Mouse (Mus musculus): ENCODE data around the gene Taf15. TPM values are rescaled to one million over a fixed set of nuclear protein-coding genes. Genes with fewer than 3 reads are reported as not detected.
A peak's percentile ranks its signal among the peaks of the same experiment; 100 is the strongest.

Taf15 gene
- total and polyA plus RNA-seq, 3 experiments, result 9.1 to 39.6 (median 34.2) TPM

DNA sequence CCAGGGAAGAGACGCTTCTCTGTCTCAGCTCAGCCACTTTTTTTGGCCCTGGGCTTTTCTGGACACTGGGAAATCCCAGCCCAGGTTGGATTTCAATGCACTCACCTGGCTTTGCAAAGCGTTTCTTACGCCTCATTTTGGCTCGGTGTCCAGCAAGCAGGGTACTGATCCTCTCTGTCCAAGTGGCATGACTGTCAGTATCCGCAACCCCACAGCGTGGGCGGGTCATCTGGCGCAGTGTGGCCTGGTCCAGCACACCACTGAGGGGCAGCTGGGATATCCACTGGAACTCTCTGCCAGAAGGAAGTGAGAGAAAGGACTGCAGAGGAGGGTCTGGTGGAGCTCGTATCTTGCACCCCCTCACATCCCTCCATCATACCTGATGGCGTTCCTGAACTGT lies 21.6 kb upstream of the Taf15 start:
- H3K27me3 ChIP-seq (ENCODE audit: control insufficient read depth, insufficient read depth, low read length), result no peaks in the 10 kb centered on the region
- H3K27ac ChIP-seq, result no peak overlapping the region
- intact Hi-C loops (cut with DNase I), result no loop called here
- no peak overlapping the region for H3K4me3 ChIP-seq
- no peak for DNase-seq
- 95% methylated on average over 10 of the region's 10 CpGs for WGBS
- TF ChIP-seq CTCF (IDR thresholded peaks at IDR 0.05) (no peak), EP300 (IDR thresholded peaks at IDR 0.05; ENCODE audit: insufficient read depth, low read depth, low read length) (no peak), POLR2A (IDR thresholded peaks at IDR 0.05; ENCODE audit: insufficient read depth, low read depth, low read length) (no peak)
- H3K4me1 ChIP-seq (ENCODE audit: control insufficient read depth, insufficient read depth, low read length), result peaks cover 31% of the 10 kb centered on the region
- no peak overlapping the region for H3K9ac ChIP-seq (ENCODE audit: low read depth, low read length)
- no peaks in the 10 kb centered on the region for H3K79me2 ChIP-seq (replicated peaks; ENCODE audit: control insufficient read depth, insufficient read depth, low read length)
- peaks cover 3% of the 10 kb centered on the region; the same call in 1 of the 2 replicates for H3K36me3 ChIP-seq (ENCODE audit: control insufficient read depth, insufficient read depth, low read length)

DNA sequence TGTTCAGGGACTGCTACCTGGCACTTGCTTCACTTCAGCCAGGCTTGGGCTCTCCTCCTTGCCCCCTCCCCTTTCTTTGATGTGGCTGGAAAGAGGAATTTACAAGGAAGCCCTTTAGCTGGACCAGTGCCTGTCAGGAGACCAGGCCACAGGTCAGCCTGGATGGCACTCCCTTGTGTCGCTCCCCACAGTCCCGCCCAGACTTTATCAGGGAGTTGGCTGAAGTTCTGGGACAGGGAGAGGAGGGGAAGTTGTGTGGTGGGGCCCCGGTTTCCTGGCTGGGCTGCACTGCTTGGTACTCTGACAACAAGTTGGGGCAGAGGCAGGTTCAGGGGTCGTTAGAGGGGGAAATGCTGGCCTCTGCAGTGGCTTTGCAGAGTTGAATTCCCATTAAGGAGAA lies 18.3 kb upstream of the Taf15 start:
- Histone ChIP-seq H3K9ac (ENCODE audit: low read depth, low read length) (no peak overlapping the region; the same call in 1 of the 2 replicates), H3K27ac (peak overlapping the region; percentile 30; the same call in 1 of the 2 replicates), H3K36me3 (ENCODE audit: control insufficient read depth, insufficient read depth, low read length) (peaks cover 3% of the 10 kb centered on the region; the same call in 1 of the 2 replicates), H3K79me2 (replicated peaks; ENCODE audit: control insufficient read depth, insufficient read depth, low read length) (no peaks in the 10 kb centered on the region), H3K4me3 (no peak overlapping the region), H3K4me1 (ENCODE audit: control insufficient read depth, insufficient read depth, low read length) (peaks cover 15% of the 10 kb centered on the region), H3K27me3 (ENCODE audit: control insufficient read depth, insufficient read depth, low read length) (no peaks in the 10 kb centered on the region)
- TF ChIP-seq EP300 (IDR thresholded peaks at IDR 0.05; ENCODE audit: insufficient read depth, low read depth, low read length) (no peak), POLR2A (IDR thresholded peaks at IDR 0.05; ENCODE audit: insufficient read depth, low read depth, low read length) (no peak), CTCF (IDR thresholded peaks at IDR 0.05) (no peak)
- 4% methylated on average over 4 of the region's 4 CpGs for WGBS
- intact Hi-C loops (cut with DNase I), result no loop called here
- DNase-seq, result peak; percentile 55 to 60

DNA sequence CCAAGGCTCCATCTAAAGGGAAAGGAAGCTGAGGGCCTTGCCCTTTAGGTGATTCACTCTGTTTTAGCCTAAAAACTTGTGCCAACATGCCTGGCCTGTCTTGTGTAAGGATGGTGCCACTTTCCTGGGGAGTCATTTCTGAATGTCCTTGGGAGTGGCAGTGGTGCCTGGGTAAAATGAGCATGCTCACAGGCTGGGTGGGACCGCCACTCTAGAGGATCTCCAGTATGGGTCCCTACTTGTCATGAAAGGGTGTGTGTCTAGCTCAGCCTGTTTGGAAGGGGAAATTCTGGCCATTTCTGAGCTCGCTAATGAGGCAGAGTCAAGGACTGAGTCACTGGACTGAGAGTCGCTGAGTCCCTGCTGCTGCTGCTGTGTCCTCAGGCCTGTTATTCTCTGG lies 17.3 kb upstream of the Taf15 start:
- H3K4me3 ChIP-seq, result no peak overlapping the region
- 62% methylated on average over 3 of the region's 3 CpGs for WGBS
- DNase-seq, result no peak
- H3K27ac ChIP-seq, result peak overlapping the region; percentile 20; the same call in 1 of the 2 replicates
- intact Hi-C loops (cut with DNase I), result no loop called here
- H3K27me3 ChIP-seq (ENCODE audit: control insufficient read depth, insufficient read depth, low read length), result no peaks in the 10 kb centered on the region
- H3K4me1 ChIP-seq (ENCODE audit: control insufficient read depth, insufficient read depth, low read length), result peaks cover 15% of the 10 kb centered on the region
- H3K79me2 ChIP-seq (replicated peaks; ENCODE audit: control insufficient read depth, insufficient read depth, low read length), result no peaks in the 10 kb centered on the region
- no peak for TF ChIP-seq CTCF (IDR thresholded peaks at IDR 0.05)
- no peak for TF ChIP-seq EP300 (IDR thresholded peaks at IDR 0.05; ENCODE audit: insufficient read depth, low read depth, low read length)
- TF ChIP-seq POLR2A (IDR thresholded peaks at IDR 0.05; ENCODE audit: insufficient read depth, low read depth, low read length), result no peak
- H3K9ac ChIP-seq (ENCODE audit: low read depth, low read length), result no peak overlapping the region
- peaks cover 3% of the 10 kb centered on the region; the same call in 1 of the 2 replicates for H3K36me3 ChIP-seq (ENCODE audit: control insufficient read depth, insufficient read depth, low read length)

DNA sequence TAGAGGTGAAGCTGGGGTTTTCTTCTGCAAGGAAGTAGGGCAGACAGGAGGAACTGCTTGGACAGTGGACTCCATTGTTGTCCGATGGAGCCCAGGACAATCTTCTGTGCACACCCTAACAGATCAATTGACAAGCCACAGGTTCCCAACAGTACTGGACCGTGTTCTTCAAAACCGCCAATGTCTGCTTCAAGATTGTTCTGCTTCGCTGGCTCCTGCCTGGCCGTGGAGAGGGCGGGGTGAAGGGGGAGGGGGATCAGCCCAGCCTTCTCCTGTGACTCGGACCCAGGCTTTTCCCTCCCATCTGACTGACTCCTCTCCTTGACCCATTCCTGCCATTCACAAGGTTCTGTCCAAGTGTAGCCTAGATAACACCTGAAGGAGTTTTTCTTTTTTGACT lies 15.6 kb upstream of the Taf15 start:
- no peak for DNase-seq
- Histone ChIP-seq H3K27ac (no peak overlapping the region; the same call in 1 of the 2 replicates), H3K36me3 (ENCODE audit: control insufficient read depth, insufficient read depth, low read length) (peaks cover 3% of the 10 kb centered on the region; the same call in 1 of the 2 replicates), H3K79me2 (replicated peaks; ENCODE audit: control insufficient read depth, insufficient read depth, low read length) (no peaks in the 10 kb centered on the region), H3K4me3 (no peak overlapping the region), H3K4me1 (ENCODE audit: control insufficient read depth, insufficient read depth, low read length) (peaks cover 17% of the 10 kb centered on the region), H3K9ac (ENCODE audit: low read depth, low read length) (no peak overlapping the region), H3K27me3 (ENCODE audit: control insufficient read depth, insufficient read depth, low read length) (no peaks in the 10 kb centered on the region)
- whole genome bisulfite sequencing, result 75% methylated on average over 7 of the region's 7 CpGs
- intact Hi-C loops (cut with DNase I), result no loop called here
- TF ChIP-seq EP300 (IDR thresholded peaks at IDR 0.05; ENCODE audit: insufficient read depth, low read depth, low read length), result no peak
- TF ChIP-seq CTCF (IDR thresholded peaks at IDR 0.05), result no peak
- TF ChIP-seq POLR2A (IDR thresholded peaks at IDR 0.05; ENCODE audit: insufficient read depth, low read depth, low read length), result no peak

DNA sequence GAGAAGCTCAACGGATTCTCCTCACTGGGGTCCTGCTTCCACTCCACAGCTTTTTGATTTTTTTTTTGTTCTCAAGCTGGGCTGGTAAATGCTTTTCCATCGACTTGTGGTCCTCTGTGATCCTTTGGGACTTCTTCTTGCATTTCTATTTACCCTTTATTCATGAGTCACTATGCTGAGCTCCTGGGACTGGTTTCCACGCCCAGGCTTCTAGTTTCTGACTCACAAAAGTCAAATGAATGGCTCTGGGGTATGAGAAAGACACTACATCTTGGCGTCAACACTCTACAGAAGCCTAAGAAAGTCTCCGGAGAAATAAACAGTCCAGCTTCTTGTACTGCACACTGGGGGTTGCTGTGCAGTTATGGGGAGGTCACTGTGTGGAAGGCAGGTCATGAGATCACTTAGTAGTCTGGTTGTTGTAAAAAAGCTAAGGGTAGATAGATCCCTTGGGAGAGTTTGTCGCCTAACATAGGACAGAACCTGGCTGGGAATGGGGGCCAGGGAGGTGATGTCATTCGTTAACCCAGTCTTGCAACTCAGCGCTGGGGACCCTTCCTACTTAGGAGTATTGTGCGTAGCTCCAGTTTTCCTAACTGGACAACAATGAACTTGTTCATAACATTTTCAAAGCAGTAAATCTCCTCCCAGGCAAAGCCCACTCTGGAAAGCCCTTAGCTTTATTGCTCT lies 14.8 kb upstream of the Taf15 start:
- Histone ChIP-seq H3K4me3 (no peak overlapping the region), H3K9ac (ENCODE audit: low read depth, low read length) (no peak overlapping the region), H3K27ac (peak overlapping the region; percentile 33), H3K79me2 (replicated peaks; ENCODE audit: control insufficient read depth, insufficient read depth, low read length) (peaks cover 3% of the 10 kb centered on the region; the same call in 1 of the 2 replicates), H3K27me3 (ENCODE audit: control insufficient read depth, insufficient read depth, low read length) (no peaks in the 10 kb centered on the region), H3K4me1 (ENCODE audit: control insufficient read depth, insufficient read depth, low read length) (peaks cover 18% of the 10 kb centered on the region), H3K36me3 (ENCODE audit: control insufficient read depth, insufficient read depth, low read length) (peaks cover 3% of the 10 kb centered on the region; the same call in 1 of the 2 replicates)
- WGBS, result 59% methylated on average over 9 of the region's 9 CpGs
- intact Hi-C loops (cut with DNase I), result no loop called here
- TF ChIP-seq CTCF (IDR thresholded peaks at IDR 0.05) (no peak), EP300 (IDR thresholded peaks at IDR 0.05; ENCODE audit: insufficient read depth, low read depth, low read length) (no peak), POLR2A (IDR thresholded peaks at IDR 0.05; ENCODE audit: insufficient read depth, low read depth, low read length) (no peak)
- DNase-seq, result peak in 1 of 2 experiments; percentile 24

DNA sequence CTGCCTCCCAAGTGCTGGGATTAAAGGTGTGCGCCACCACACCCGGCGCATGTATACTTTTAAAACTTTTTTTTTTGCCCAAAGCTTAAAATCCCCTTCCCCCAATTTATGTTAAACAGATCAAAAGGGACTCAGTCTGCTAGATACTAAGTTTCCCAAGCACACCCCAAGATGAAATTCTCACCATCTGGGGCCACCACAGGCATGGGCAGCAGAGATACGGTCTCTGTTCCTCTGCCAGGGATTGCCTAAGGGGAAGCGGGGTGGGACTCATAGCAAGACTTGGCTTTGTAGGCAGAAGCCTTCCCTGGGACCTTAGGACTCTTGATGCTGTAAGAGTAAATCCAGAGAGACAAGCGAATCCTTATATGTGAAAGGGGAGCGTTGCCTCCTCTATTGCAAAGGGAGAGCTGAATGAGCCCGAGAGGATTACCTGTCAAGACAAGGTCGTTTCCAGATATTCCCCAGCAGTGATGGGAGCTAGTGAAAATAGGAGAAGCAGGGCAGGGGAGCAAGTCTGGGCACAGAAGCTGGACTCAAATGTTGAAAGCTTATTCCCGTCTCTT lies 11.3 kb upstream of the Taf15 start:
- H3K4me1 ChIP-seq (ENCODE audit: control insufficient read depth, insufficient read depth, low read length), result peaks cover 22% of the 10 kb centered on the region

More for the DNA sequence above, 11.3 kb upstream of the Taf15 start:
- Histone ChIP-seq H3K79me2 (replicated peaks; ENCODE audit: control insufficient read depth, insufficient read depth, low read length) (peaks cover 3% of the 10 kb centered on the region; the same call in 1 of the 2 replicates), H3K27me3 (ENCODE audit: control insufficient read depth, insufficient read depth, low read length) (no peaks in the 10 kb centered on the region), H3K36me3 (ENCODE audit: control insufficient read depth, insufficient read depth, low read length) (peaks cover 3% of the 10 kb centered on the region; the same call in 1 of the 2 replicates), H3K4me3 (no peak overlapping the region), H3K9ac (ENCODE audit: low read depth, low read length) (peak overlapping the region; percentile 10; the same call in 1 of the 2 replicates), H3K27ac (no peak overlapping the region)
- WGBS, result 86% methylated on average over 10 of the region's 10 CpGs
- TF ChIP-seq POLR2A (IDR thresholded peaks at IDR 0.05; ENCODE audit: insufficient read depth, low read depth, low read length) (no peak), EP300 (IDR thresholded peaks at IDR 0.05; ENCODE audit: insufficient read depth, low read depth, low read length) (no peak), CTCF (IDR thresholded peaks at IDR 0.05) (no peak)
- intact Hi-C loops (cut with DNase I), result no loop called here
- DNase-seq, result no peak

Data from heart, adult 2 months (tissue).